Mouse (Mus musculus): ENCODE data around the gene T2.
"Not testable (repeated sequence)": the region's sequence is repeated elsewhere in the genome, so short reads cannot be mapped to it uniquely, and the experiment has no call there.

Gene T2

GRCm38 (mm10) chr17:8355692-8356091 lies at the start of gene T2:
TSS of gene T2 (plus strand) at chr17:8355992.
- DNase-seq = no peak

GRCm38 (mm10) chr17:8310838-8311614 lies 44.8 kb upstream of the T2 start, which contains the start of gene Sft2d1:
TSS of gene Sft2d1 (plus strand) at chr17:8311102.
- peak; percentile 97 for DNase-seq

- DNase-seq = peak; percentile 7
These were observed 44.0 kb upstream of the T2 start for GRCm38 (mm10) chr17:8311751-8312150.

GRCm38 (mm10) chr17:8313976-8314375 lies 41.8 kb upstream of the T2 start:
- peak; percentile 21 for DNase-seq

- DNase-seq = no peak
These were observed 39.5 kb upstream of the T2 start for GRCm38 (mm10) chr17:8316251-8316650.

GRCm38 (mm10) chr17:8326877-8327276 lies 28.9 kb upstream of the T2 start:
- not testable (repeated sequence) for DNase-seq

- no peak for DNase-seq
These were observed 27.1 kb upstream of the T2 start for GRCm38 (mm10) chr17:8328511-8329174.

- DNase-seq = no peak
These were observed 25.2 kb upstream of the T2 start for GRCm38 (mm10) chr17:8330602-8331001.

GRCm38 (mm10) chr17:8337159-8337558 lies 18.6 kb upstream of the T2 start, which contains the start of gene Prr18:
TSS of gene Prr18 (plus strand) at chr17:8337459.
- DNase-seq = not testable (repeated sequence)

- DNase-seq = no peak
These were observed 16.0 kb upstream of the T2 start for GRCm38 (mm10) chr17:8339666-8340374.

GRCm38 (mm10) chr17:8340407-8341359 lies 15.1 kb upstream of the T2 start:
- no peak for DNase-seq

GRCm38 (mm10) chr17:8341360-8341963 lies 14.3 kb upstream of the T2 start:
- DNase-seq = no peak

- no peak for DNase-seq
These were observed 13.1 kb upstream of the T2 start for GRCm38 (mm10) chr17:8342706-8343105.

- DNase-seq = no peak
These were observed 12.4 kb upstream of the T2 start for GRCm38 (mm10) chr17:8343416-8343815.

GRCm38 (mm10) chr17:8347765-8348285 lies 8.0 kb upstream of the T2 start:
- no peak for DNase-seq

- DNase-seq = no peak
These were observed 6.9 kb upstream of the T2 start for GRCm38 (mm10) chr17:8348941-8349340.

GRCm38 (mm10) chr17:8351088-8351487 lies 4.7 kb upstream of the T2 start:
- DNase-seq = no peak

- no peak for DNase-seq
These were observed 1.7 kb downstream of the T2 start for GRCm38 (mm10) chr17:8357498-8357897.

- no peak for DNase-seq
These were observed 5.1 kb downstream of the T2 start for GRCm38 (mm10) chr17:8360876-8361275.

- no peak for DNase-seq
These were observed 5.7 kb downstream of the T2 start for GRCm38 (mm10) chr17:8361281-8362103.
